Mouse (Mus musculus) frontal cortex, adult 2 months (tissue): ENCODE data around the gene Trim56. TPM values are rescaled to one million over a fixed set of nuclear protein-coding genes. Genes with fewer than 3 reads are reported as not detected.
"Not testable (repeated sequence)": the region's sequence is repeated elsewhere in the genome, so short reads cannot be mapped to it uniquely, and the experiment has no call there.

Source experiments
- DNase-seq, 2 experiments: peaks; one replicate each; pipeline ENCODE4 v3.0.0; 2022; ENCODE audit warnings: low spot score in 1 of 2; ENCODE audit errors: extremely low spot score in 1 of 2
- polyA plus RNA-seq: library from polyadenylated mRNA; depleted of rRNA; stranded (reverse); fragments of >200 nt; gene quantifications from 2 replicates; pipeline ENCODE4 v1.2.3, GENCODE M21; 2012; rRNA removed

The Trim56 gene
- 2.0 and 2.3 TPM in 2 replicates for polyA plus RNA-seq

DNA sequence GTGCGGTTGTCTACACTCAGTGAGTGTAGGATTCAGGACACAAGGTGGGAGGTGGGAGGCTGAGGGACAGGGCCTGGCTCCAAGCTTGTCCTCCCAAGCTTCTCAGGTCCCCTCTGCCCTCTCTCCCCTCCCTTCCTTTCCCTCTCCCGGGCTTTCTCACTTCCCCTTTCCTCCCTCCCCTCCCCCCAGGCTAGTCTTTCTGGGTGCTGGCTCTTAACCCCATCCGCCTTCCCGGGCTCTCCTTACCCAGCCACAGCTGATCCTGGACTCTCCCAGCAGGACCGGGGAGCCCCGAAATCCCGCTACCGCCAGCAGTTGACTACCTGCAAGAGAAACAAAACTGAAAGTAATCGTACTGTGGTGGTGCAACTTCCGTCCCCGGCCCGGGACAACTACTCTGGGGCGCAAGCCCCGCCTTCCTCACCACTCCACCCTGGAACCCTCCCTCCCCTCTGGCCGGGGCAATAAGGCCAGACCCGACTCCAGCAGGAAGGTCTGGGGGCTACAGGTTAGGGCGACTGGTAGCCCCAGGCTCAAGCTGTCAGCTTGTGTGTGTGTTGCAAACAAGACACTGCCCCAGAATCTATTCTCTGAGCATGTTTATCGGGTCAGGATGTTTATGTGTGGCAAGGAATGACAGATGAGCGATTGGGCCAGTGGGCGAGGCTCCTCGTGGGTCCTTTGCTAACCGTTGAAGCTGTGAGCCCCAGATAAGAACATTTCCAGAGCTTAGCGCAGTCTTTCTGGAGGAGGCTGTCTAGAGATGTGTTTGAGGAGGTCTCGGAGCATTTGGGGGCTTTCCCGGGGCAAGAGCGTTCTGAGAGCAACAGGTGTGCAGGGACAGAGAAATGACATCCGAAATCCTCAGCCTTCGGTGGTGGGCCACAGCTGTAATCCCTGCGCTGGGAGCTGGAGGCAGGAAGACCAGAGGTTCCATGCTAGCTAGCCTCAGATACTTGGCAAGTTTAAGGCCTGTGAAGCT is at the start of gene Trim56:
Gene Trim56, minus strand, starts transcription at position 344 of the 982 bp plus-strand sequence.
- DNase-seq: no peak

DNA sequence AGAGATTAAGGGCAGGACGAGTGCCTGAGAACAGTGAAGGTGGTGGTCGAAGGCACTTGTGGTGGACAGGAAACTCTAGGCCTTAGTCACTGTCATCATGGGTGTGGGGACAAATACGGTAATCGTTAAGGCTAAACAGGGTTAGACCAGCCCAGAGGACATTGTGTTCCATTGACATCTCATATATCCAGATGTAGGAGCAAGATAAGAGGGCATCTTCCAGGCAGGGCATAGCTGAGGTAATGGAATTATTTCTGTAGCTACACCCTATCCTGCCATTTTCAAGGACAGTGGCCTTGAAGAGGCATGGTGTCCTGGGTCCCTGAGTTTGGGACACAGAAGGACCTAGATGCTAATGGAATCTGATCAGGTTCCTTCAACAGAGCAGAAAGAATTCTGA is 45.8 kb upstream of the Trim56 start:
- no peak for DNase-seq

DNA sequence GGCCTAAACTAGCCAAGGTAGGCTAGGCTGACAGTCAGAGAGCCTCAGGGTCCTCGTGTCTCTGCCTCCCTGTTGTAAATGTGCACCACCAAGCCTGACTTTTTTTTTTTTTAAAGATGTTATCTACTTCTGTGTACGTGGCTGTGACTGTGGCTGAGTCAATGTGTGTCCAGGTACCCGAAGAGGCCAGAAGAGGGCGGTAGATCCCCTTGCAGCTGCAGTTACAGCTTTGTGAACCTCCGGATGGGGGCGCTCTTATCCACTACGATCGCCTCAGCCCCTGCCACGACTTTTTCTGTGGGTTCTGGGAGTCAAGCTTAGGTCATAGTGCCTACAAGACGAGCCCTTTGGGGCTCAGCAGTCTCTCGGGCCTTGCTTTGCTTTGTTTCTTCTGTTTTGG is 43.5 kb upstream of the Trim56 start:
- peak in 1 of 2 experiments; percentile 30 for DNase-seq

DNA sequence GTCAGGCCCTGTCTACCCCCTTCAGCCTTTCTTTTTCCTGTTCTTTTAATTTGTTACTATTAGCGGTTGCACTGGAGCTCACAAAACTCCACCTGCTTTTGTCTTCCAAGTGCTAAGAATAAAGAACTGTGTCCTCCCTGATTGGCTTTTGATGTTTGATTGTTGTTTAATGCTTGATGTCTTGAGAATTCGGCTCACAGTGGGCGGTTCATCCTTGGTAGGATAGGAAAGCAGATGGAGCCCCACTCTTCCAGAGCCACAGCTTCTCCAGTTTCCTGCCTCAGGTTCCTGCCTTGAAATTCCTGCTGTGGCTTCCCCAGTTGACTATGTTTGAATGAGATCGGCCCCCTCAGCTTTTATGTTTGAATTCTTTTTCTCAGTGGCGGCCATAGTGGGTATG is 37.3 kb upstream of the Trim56 start:
- no peak for DNase-seq

DNA sequence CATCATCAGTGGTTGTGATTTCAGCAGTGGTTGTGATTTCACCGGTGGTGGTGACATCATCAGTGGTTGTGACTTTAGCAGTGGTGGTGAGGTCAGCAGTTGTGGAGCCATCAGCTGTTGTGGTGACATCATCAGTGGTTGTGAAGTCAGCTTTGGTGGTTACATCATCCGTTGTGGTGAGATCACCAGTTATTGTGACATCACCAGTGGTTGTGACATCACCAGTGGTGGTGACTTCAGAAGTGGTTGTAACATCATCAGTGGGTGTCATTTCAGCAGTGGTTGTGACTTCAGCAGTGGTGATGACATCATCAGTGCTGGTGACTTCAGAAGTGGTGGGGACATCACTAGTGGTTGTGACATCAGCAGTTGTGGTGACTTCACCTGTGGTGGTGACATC is 36.6 kb upstream of the Trim56 start:
- no peak for DNase-seq

DNA sequence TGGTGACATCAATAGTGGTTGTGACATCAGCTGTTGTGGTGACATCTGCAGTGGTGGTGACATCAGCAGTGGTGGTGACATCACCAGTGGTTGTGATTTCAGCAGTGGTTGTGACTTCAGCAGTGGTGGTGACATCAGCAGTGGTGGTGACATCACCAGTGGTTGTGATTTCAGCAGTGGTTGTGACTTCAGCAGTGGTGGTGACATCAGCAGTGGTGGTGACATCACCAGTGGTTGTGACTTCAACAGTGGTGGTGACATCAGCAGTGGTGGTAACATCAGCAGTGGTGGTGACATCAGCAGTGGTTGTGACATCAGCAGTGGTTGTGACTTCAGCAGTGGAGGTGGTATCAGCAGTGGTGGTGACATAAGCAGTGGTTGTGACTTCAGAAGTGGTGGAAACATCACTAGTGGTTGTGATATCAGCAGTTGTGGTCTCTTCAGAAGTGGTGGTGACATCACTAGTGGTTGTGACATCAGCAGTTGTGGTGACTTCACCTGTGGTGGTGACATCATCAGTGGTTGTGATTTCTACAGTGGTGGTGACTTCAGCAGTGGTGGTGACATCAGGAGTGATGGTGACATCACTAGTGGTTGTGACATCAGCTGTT is 33.4 kb upstream of the Trim56 start, which contains the start of gene Muc3:
Gene Muc3, minus strand, starts transcription at position 51 of the 611 bp plus-strand sequence.
- not testable (repeated sequence) for DNase-seq

DNA sequence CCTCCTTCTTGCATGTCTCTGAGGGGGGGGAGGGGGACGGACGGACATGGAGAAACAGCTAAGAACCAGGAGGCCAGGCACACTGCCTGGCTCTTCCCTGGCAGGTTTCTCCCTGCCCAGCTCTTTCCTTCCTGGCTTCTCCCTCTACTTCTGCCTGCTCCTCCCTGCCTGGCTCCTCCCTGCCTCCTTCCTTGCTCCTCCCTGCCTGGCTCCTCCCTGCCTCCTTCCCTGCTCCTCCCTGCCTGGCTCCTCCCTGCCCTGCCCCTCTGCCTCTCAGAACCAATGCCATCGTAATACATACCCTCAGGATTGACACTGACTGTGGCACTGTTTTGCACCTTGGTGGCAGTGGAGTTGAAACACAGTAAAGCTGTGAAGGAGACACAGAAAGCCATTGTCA is 24.8 kb upstream of the Trim56 start:
- no peak for DNase-seq

DNA sequence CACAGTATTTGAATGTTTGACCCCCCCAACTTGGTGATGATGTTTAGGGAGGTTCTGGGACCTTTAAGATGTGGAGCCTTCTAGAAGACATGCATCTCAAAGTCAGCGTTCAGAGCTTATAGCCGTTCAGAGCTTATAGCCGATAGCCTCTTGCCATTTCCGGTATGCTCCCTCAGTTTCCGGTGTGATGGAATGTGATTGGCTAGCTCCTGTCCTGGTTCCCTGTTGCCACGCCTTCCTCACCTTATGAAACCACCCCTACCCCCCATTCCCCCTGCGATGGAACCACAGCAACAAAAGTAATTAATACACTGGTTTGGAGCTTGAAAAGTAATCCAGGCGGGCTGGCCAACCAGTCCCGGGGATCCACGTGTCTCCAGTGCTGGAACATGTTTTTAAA is 23.0 kb upstream of the Trim56 start:
- no peak for DNase-seq

DNA sequence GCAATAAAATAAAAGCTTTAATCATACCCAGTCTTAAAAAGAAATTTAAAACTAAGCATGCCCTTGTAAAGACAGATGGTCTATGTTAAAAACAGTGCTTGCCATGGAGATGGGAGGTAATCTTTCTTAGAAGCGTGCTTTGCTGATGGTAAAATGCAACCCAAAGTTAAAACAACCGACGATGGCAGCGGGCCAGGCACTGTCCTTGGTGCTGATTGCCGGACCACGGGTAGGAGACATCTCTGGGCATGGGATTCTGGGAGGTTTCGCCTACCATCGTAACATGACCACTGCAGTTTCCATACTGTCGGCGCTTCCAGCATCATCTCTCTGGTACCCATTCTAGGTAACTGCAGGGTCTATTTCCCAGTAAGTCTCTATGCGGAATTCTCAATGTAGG is 18.9 kb upstream of the Trim56 start:
- no peak for DNase-seq

DNA sequence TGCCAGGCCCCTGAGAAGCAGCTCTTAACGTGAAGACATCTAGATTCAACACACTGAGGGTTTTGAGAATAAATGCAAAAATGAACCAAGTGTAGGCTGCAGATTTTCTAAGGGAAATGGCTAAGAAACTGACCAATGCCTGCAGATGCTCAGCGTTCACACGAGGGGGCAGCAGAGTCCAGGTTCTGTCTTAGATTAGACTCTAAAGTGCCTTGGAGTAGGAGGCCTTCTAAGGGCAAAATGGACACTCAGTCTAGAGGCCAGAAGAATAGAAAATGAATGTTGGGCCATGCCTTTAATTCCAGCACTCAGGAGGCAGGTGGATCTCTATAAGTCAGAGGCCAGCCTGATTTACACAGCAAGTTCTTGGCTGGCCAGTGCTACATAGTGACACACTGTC is 15.5 kb upstream of the Trim56 start:
- DNase-seq: peak in 1 of 2 experiments; percentile 68

DNA sequence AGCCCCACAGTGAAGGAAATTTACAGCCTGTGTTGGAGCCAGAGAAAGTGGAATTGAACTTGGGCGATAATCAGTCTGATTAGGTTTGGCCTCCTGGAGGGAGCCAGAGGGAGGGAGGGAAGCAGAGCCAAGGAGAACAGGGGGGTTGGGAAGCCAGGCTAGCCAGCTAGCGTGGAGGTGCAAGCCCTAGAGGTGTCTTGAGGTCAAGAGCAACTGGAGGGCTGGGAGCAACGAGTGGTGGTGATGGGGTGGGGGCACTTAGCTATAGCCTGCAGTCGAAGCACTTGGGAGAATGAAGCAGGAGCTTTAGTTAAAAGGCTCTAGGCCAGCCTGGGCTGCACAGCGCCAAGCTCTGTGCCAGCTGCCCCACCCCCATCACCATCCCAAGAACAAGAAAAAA is 13.3 kb upstream of the Trim56 start:
- no peak for DNase-seq

DNA sequence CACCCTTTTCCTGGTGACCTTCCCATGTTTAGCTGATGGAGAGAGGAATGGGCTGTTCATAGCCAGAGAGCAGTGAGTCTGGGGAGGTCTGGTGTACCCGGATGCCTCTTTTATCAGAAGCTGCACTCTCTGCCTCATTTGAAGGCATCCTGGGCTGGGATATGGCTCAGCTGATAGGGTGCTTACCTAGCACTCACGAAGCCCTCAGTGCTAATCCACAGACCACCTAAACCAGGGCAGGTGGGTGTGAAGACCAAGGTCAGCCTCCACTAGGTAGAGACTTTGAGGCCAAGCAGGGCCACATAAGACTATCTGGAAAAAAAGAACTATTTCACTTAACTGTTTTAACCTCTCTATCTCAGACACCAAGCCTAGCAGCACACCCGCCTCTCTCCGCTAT is 7.5 kb upstream of the Trim56 start:
- no peak for DNase-seq

DNA sequence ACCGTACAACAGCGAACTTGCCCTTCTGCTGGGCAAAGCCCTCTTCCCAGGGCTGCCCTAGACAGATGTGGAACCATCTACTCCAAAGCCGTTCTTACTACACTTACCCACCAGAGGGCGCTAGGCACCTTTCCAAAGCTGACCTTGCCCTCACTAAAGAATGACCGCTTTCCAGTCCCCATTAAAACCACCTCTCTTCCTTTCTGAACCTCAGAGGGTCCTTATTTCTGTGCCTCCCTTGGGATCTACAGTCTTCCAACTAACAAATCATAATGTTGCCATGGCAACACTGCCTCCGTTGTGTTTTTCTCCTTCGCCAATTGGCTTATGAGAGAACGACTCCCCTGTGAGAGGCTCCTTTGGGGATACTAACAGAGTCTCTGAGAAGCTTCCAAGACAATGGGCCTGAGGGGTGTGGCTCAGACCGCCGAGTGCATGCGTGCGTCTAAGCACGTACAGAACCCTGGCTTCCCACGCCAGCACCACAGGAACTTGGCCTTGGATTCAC is 6.7 kb upstream of the Trim56 start:
- DNase-seq: peak; percentile 21 to 80

DNA sequence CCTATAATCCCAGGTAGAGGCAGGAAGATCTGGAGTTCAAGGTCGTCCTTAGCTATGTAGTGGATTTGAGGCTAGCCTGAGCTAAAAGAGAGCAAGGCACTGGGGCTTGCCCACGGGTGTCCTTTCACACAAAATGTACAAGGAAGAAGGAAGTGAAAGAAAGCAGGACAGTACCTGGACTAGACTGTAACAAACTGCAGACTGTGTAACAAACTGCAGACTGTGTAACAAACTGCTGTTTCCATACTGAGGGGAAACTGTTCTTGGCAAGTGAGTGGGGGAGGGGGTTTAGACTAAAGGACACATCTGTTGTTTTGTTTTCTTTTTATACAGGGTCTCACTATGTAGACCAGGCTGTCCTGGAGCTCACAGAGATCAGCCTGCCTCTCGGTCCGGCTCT is 5.3 kb upstream of the Trim56 start:
- DNase-seq: no peak

DNA sequence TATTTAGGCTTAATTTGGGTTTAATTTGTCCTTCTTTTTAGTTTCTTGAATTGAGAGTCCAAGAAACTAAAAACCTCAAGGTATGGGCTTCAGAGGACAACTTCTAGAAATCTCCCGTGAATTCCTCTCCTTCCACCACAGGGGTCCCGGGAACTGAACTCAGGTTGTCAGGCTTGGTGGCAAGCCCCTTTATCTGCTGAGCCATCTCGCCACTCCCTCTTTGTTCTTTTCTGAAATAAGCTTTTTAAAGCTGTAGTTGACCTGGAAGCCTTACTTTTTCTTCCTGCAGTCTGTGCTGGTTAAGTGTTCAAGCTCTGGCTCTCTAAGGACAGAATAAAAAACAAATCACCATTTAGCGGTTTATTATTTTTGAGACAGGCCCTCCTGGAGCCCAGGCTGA is 2.9 kb upstream of the Trim56 start:
- no peak for DNase-seq

DNA sequence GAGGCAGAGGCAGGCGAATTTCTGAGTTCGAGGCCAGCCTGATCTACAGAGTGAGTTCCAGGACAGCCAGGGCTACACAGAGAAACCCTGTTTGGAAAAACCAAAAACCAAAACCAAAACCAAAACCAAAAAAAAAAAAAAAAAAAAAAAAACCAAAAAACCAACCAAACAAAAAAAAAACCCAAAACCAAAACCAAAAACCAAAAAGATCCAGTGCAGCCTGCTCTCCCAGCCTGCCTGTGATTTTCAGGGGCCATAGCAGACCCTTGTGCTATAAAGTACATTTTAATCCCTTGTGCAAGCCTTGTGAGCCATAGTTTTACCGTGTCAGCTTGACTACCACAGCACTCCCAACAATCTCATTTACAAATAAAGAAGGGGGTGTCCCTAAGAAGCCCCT is 2.0 kb upstream of the Trim56 start:
- not testable (repeated sequence) for DNase-seq

DNA sequence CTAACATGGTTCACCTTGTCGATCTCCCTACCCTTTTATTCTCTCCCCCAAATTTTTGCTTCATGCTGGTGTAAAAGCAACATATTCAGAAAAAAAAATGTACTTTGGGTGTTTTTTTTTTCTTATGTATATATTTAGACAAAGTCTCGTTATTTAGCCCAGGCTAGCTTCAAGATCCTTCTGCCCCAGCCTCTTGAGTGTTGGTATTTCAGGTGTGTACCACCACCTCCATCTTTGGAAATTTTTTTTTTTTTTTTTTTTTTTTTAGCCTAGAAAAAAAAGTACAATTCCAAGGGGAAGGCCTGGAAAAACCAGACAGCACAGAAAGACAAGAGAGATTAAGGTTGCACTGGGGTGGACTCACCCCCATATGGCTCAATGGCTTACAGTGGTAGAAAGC is 978 bp upstream of the Trim56 start:
- no peak for DNase-seq

DNA sequence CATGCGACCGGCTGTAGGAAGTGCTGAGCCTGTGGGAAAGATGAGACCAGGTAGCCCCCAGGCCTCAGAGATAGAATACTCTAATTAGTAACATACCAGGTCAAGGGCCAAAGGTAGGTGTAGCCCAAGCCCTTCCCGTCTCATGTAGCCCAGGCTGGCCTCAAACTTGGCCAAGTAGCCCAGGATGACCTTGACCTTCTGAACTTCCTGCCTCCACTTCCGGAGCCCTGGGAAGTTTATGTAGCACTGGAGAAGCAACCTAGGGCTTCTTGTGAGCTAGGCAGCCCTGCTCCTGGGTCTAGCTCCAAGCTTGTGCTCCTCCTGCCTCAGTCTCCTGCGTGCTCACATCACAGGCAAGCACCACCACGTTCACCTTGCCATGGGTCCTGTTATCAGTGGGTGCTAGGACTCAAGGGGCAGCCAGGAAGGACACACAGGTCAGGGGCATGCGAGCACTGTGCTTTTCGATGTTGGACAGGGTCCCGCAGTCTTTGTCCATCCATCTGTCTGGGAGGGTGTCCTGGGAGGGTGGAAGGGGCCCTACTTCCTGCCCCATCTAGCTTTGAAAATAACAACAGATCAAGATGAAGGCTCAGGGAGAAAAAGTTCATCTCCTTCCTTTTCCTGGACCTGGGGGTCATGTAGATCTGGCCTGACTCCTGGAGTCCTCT is 983 bp downstream of the Trim56 start:
- DNase-seq: no peak

DNA sequence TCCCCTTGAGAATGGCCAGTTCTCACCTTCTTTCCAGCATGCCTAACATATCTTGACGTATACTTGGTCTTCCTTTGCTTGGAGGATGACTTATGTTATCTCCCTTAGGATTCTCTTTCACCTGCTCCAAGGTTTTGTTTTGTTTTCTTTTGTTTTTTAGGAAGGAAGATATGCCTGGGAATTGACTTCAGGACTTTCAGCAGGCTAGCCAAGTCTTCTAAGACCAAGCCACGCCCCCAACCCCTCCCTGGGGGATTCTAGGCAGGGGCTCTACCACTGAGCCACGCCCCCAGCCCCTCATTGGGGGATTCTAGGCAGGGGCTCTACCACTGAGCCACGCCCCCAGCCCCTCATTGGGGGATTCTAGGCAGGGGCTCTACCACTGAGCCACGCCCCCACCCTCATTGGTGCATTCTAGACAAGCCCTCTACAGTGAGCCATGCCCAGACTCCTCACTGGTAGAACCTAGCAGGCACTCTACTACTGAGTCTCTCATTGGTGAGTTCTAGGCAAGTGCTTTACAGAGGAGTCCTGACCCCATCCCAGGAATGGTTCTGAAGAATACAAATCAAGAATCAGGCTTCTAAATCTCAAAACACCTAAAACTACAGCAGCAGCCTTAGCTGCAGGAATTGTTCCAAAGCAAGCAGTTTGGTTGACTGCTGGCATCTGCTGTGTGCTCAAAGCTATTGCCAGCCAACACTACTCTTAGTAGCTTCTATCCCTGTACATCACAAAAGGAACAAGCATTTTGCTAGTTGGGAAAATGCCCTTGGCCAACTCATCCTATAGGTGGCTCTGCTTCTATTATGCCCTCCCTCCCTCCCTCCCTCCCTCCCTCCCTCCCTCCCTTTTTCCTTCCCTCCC is 4.2 kb downstream of the Trim56 start:
- DNase-seq: no peak

DNA sequence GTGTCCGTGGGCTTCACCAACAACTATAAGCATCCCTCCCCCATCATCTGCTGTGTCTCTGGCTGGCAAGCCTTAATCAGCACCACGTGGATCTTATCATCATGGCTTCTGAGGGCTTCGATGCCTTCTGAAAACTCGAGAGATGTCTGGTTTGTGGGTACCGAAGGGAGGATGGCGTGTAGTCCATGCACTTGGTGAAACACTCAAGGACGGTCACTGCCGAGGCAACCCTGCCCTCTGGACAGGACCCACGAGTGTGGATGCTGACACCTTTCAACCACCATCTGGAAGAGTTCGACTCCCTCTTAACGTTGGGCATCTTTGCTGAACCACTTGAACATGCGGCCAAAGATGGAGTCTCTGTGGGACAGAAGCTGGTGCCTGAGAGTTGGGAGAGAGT is 5.1 kb downstream of the Trim56 start:
- DNase-seq: no peak
